Mouse (Mus musculus) neural tube, embryonic 11.5 days (tissue): ENCODE measurements at regions not wholly inside any gene's neighbourhood (a gene's known extent, or its start where the extent isn't known, plus 50 kb on each side); places are given as distances from the start of the nearest gene placed in this dataset.

Experiments used
- ATAC-seq: fragments of 200-750 bp; cut with Nextera tagmentation; 2 replicates; pipeline ENCODE4 v1.8.0; 2017; ENCODE audit warnings: moderate number of reproducible peaks, mild to moderate bottlenecking, moderate TSS enrichment, moderate library complexity; ENCODE audit not compliant: insufficient read depth, low FRiP score, low TSS enrichment
- DNase-seq: peaks from one replicate; pipeline ENCODE4 v3.0.0-alpha.2; 2015; ENCODE audit warnings: low spot score
- H3K27ac ChIP-seq: fragments of 300-500 bp; sonication (generic); 2 replicates; pipeline ENCODE4 v1.5.1; 2014; ENCODE audit warnings: low read depth, mild to moderate bottlenecking, low read length
- H3K27me3 ChIP-seq: fragments of 300-500 bp; sonication (generic); 2 replicates; pipeline ENCODE4 v1.6.1; 2014; ENCODE audit warnings: mild to moderate bottlenecking, low read length, mixed read lengths; ENCODE audit not compliant: control insufficient read depth, insufficient read depth
- H3K36me3 ChIP-seq: fragments of 300-500 bp; sonication (generic); 2 replicates; pipeline ENCODE4 v1.6.1; 2014; ENCODE audit warnings: mild to moderate bottlenecking, low read length, moderate library complexity, mixed read lengths; ENCODE audit not compliant: control insufficient read depth, insufficient read depth
- H3K4me1 ChIP-seq: fragments of 300-500 bp; sonication (generic); 2 replicates; pipeline ENCODE4 v1.6.1; 2014; ENCODE audit warnings: low read length, mixed read lengths; ENCODE audit not compliant: control insufficient read depth, insufficient read depth
- H3K4me2 ChIP-seq: fragments of 300-500 bp; sonication (generic); 2 replicates; pipeline ENCODE4 v1.6.1; 2014; ENCODE audit warnings: low read depth, mild to moderate bottlenecking, moderate library complexity
- H3K4me3 ChIP-seq: fragments of 300-500 bp; sonication (generic); 2 replicates; pipeline ENCODE4 v1.5.1; 2014; ENCODE audit warnings: low read depth, low read length
- H3K9ac ChIP-seq: fragments of 300-500 bp; sonication (generic); 2 replicates; pipeline ENCODE4 v1.6.1; 2014; ENCODE audit warnings: mild to moderate bottlenecking, low read length
- H3K9me3 ChIP-seq: fragments of 300-500 bp; sonication (generic); 2 replicates; pipeline ENCODE4 v1.6.1; 2016; ENCODE audit warnings: low read length; ENCODE audit not compliant: control insufficient read depth
- WGBS: fragments of 180-500 bp; shearing (Covaris S2); extraction: QIAGEN DNeasy Blood & Tissue Kit; methylation state at CpG from one replicate; pipeline ENCODE4 v1.1.7; 2014; 5-methylcytosine and 5-hydroxymethylcytosine counted together

DNA sequence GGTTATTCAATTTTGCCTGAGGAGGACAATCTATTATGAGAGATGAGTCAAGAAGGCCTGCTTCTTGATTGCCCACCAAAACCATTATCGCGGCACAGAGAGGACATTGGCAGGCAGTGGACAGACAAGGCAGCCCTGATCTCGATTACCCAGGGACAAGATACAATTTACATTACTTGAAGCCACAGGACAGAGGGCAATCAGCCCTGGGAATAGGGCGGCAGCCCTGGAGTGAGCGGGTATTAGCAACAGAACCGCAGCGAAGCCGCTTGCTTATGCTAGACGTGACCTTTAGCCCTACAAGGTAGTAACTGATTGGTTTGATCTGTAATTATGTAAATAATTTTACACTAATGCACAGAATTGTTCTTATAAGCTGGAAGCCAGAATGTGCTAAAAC, 586.0 kb upstream of the Pitx2 start:
- H3K27me3 ChIP-seq: no peaks in the 10 kb centered on the region
- H3K4me2 ChIP-seq: no peak overlapping the region
- no peak overlapping the region for H3K27ac ChIP-seq
- no peak for ATAC-seq
- no peaks in the 10 kb centered on the region for H3K4me1 ChIP-seq
- H3K36me3 ChIP-seq: no peaks in the 10 kb centered on the region
- no peaks in the 10 kb centered on the region for H3K9me3 ChIP-seq
- DNase-seq: no peak
- no peak overlapping the region for H3K9ac ChIP-seq
- 86% methylated on average over 9 of the region's 9 CpGs for WGBS
- no peak overlapping the region for H3K4me3 ChIP-seq

DNA sequence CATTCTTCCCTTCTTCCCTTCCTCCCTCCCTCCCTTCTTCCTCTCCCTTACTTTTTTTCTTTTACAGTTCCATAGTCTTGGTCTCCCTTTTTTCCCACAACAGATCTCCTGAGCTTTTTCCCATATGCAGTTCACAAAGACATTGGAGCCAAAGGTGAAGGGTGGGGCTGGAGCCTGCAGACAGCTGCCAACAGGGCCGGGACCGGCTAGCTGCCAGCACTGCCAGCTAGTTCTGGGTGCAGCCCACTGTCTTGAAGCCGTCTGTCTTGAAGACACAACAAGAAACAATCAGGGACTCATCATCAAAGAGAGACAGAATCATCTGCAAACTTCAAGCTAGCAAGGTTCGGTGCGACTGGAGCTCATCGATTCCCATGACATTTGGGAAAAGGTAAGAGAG, 588.9 kb upstream of the Pitx2 start:
- WGBS: 85% methylated on average over 6 of the region's 6 CpGs
- Histone ChIP-seq H3K4me3 (no peak overlapping the region), H3K4me1 (no peaks in the 10 kb centered on the region), H3K9me3 (no peaks in the 10 kb centered on the region), H3K27me3 (no peaks in the 10 kb centered on the region), H3K9ac (no peak overlapping the region), H3K36me3 (no peaks in the 10 kb centered on the region), H3K4me2 (no peak overlapping the region), H3K27ac (no peak overlapping the region)
- ATAC-seq: no peak
- no peak for DNase-seq

DNA sequence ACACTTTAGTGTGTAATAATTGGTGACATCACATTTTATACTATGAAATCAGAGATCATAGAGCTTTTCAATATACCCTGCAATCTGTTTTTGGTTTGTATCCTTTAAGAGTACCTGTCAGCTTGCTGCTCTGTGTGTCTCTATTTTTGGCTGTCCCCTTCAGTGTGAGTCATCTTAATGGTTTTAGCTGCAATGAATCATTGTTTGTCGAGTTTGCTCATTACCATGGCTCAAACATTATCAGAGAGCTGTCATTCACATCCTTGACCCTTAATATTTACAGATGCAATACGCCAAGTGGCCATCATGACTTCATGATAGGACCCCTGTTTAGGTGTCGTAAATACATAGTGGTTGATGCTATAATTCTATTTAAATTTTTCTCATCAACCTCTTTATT, 591.0 kb upstream of the Pitx2 start:
- Histone ChIP-seq H3K36me3 (no peaks in the 10 kb centered on the region), H3K27me3 (no peaks in the 10 kb centered on the region), H3K4me1 (no peaks in the 10 kb centered on the region), H3K9ac (no peak overlapping the region), H3K27ac (no peak overlapping the region), H3K9me3 (no peaks in the 10 kb centered on the region), H3K4me3 (no peak overlapping the region), H3K4me2 (no peak overlapping the region)
- WGBS: 80% methylated on average over 3 of the region's 3 CpGs
- DNase-seq: no peak
- no peak for ATAC-seq

DNA sequence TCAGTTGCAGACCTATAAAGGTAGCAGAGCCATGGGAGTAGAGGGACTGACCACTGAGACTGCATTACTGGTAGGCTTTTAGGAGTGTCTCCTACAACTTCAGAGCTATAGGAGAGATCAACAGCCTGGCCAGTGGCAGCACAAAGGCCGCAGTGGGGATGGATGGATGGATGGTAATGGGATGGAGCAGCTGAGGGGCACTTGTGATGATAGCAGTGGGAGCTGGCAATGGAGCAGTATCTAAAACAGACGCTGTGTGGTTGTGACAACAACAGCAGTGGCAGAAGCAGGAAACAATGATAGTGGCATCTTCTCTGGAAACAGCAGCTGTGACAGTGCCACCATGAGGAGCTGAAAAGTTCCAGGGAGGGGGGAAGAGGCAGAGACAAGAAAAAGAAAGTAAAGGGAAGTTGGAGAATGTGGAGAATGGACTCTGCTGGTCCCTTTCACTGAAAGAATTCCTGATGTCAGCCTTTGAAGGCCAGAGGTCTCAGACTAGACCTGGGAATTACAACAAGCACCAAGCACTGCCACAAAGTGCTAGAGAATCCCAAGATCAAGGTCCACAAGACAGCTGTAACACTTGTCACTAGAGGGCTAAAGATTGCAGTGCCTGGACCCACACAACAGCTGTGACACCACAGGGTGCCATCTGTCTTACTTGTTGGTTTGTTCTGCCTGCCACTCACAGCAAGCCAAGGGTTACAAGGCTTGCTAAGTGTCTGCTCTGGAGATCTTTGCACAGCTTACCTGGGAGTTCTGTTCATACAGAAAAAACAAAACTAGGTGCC, 624.1 kb upstream of the Pitx2 start:
- Histone ChIP-seq H3K4me2 (no peak overlapping the region), H3K27me3 (no peaks in the 10 kb centered on the region), H3K36me3 (no peaks in the 10 kb centered on the region), H3K27ac (no peak overlapping the region), H3K9me3 (no peaks in the 10 kb centered on the region), H3K4me1 (no peaks in the 10 kb centered on the region), H3K4me3 (no peak overlapping the region), H3K9ac (no peak overlapping the region)
- DNase-seq: peak; percentile 11
- 59% methylated on average over 2 of the region's 2 CpGs for whole genome bisulfite sequencing
- no peak for ATAC-seq

DNA sequence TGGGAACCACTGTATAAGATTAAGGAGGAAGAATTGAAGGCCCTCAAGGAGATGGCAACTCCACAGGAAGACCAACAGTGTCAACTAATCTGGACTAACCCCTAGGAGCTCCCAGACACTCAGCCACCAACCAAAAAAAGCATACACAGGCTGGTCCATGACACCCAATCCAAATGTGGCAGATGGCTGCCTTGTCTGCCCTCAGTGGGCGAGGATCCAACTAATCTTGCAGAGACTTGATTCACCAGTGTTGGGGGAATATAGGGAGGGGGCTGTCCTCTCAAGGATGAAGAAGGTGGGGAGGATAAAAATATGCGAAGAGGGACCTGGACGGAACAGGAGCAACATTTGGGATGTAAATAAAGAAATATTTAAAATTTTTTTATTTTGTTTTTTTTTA, 629.1 kb upstream of the Pitx2 start:
- no peak overlapping the region for H3K9ac ChIP-seq
- H3K27ac ChIP-seq: no peak overlapping the region
- H3K4me3 ChIP-seq: no peak overlapping the region
- H3K4me2 ChIP-seq: no peak overlapping the region
- no peak for DNase-seq
- H3K9me3 ChIP-seq: no peaks in the 10 kb centered on the region
- H3K4me1 ChIP-seq: no peaks in the 10 kb centered on the region
- WGBS: 96% methylated on average over 3 of the region's 3 CpGs
- ATAC-seq: no peak
- no peaks in the 10 kb centered on the region for H3K36me3 ChIP-seq
- H3K27me3 ChIP-seq: no peaks in the 10 kb centered on the region

DNA sequence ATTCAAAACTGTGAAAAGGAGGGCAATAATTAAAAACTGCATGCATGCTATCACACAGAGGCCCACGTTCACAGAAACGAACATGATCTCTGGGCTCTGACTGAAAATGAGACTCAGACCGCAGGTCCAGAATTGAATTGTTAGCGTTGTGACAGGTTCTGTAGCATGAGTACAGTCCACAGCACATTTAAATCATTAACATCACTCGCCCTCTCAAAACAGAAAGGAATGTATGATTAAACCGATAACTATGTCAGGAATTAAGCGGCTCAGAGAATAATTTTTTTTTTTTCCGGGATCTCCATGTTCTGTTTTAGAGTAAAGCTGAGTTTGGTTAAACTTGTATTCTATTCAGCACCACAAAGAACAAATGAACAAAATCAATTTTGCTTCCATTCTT, 634.3 kb upstream of the Pitx2 start:
- Histone ChIP-seq H3K9me3 (no peaks in the 10 kb centered on the region), H3K9ac (no peak overlapping the region), H3K4me1 (no peaks in the 10 kb centered on the region), H3K4me2 (no peak overlapping the region), H3K36me3 (no peaks in the 10 kb centered on the region), H3K27me3 (no peaks in the 10 kb centered on the region), H3K4me3 (no peak overlapping the region), H3K27ac (no peak overlapping the region)
- ATAC-seq (no peak), DNase-seq (no peak)
- 90% methylated on average over 8 of the region's 8 CpGs for WGBS

DNA sequence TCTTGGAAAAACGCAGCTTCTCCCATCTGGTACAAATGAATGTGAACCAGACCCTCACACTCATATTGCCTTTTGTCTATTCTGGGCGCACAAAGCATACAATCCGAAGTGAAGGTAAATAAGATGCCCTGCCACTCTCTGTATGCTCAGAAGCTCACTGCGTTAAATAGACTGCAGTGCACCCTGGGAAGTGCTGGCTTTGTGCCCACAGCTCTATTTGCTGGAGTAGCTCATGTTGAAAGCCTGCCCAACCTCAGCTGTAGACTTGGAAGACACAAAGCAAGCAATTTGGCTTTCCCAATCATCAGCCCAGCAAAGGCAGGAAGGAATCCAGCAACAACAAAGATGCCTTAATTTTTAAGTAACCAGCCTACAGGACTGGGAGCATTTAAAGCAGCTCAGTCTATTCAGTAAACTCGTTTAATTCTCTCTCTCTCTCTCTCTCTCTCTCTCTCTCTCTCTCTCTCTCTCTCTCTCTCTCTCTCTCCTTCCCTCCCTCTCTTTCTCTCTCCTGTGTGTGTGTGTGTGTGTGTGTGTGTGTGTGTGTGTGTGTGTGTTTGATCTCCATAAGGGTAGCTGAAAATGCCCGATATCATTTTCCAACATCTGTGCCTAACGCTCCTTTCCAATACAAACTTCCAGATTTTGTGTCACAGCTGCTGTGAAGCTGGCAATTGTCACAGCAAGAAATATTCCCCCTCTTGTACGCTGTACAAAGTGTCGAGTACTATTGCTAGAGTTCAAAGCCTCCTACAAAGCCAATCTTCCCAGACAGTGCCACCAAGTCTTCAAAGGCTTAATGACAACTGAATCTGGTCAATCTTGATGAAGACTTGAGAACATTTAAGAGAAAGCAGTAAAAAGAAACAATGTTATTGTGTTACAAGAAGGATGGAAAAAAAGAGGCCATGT, 650.5 kb upstream of the Fam241a start:
- no peak overlapping the region for H3K27ac ChIP-seq
- no peaks in the 10 kb centered on the region for H3K36me3 ChIP-seq
- H3K27me3 ChIP-seq: no peaks in the 10 kb centered on the region
- ATAC-seq (peak; percentile 63; the same call in 1 of the 2 replicates), DNase-seq (peak; percentile 30)
- no peak overlapping the region for H3K4me3 ChIP-seq
- no peaks in the 10 kb centered on the region for H3K4me1 ChIP-seq
- H3K4me2 ChIP-seq: no peak overlapping the region
- no peak overlapping the region for H3K9ac ChIP-seq
- H3K9me3 ChIP-seq: no peaks in the 10 kb centered on the region
- WGBS: 76% methylated on average over 9 of the region's 9 CpGs

DNA sequence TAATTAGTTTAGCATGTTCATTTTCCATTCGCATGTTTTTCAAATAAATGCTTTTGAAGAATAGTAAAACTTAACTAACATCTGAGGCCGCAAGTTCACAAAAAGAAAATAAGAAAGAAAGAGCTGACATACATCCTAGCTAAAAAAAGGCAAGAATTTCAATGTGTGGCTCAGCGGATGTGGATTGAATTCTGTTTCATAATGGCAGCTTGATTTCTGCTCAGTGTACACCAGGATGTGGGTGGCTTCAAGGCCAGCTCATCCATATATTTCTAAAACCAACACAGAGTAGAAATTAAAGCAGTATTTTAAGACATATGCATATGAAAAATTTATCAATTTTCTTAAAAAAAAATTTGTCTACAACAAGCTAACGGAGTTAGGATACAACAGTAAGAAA, 629.3 kb upstream of the Fam241a start:
- H3K4me2 ChIP-seq: no peak overlapping the region
- no peaks in the 10 kb centered on the region for H3K9me3 ChIP-seq
- WGBS: 94% methylated on average over 4 of the region's 4 CpGs

More for the DNA sequence above, 629.3 kb upstream of the Fam241a start:
- DNase-seq (no peak), ATAC-seq (no peak)
- Histone ChIP-seq H3K9ac (no peak overlapping the region), H3K27me3 (no peaks in the 10 kb centered on the region), H3K36me3 (no peaks in the 10 kb centered on the region), H3K4me1 (no peaks in the 10 kb centered on the region), H3K4me3 (no peak overlapping the region), H3K27ac (no peak overlapping the region)
